Mouse (Mus musculus): ENCODE data around the gene Dchs2. TPM values are rescaled to one million over a fixed set of nuclear protein-coding genes. Genes with fewer than 3 reads are reported as not detected.

The Dchs2 gene
- polyA plus RNA-seq, 1 experiment from 2014 or later: 0.07 TPM

GRCm38 (mm10) chr3:83275703-83276102 lies 148.0 kb downstream of the Dchs2 start:
- no peak overlapping the region for H3K4me3 ChIP-seq (ENCODE audit: low read depth, low read length)
- ATAC-seq: no peak
- no peaks in the 10 kb centered on the region for H3K36me3 ChIP-seq (ENCODE audit: control insufficient read depth, insufficient read depth)
- WGBS: 44% methylated on average over 5 of the region's 5 CpGs
- no peaks in the 10 kb centered on the region for H3K4me1 ChIP-seq (replicated peaks; ENCODE audit: control insufficient read depth, insufficient read depth, low read length)
- no peak overlapping the region for H3K9ac ChIP-seq (ENCODE audit: low read depth, low read length)
- TF ChIP-seq CTCF (IDR thresholded peaks at IDR 0.05; ENCODE audit: low read depth): no peak
- no peak overlapping the region for H3K4me2 ChIP-seq (replicated peaks; ENCODE audit: low read depth)
- no peaks in the 10 kb centered on the region for H3K9me3 ChIP-seq (ENCODE audit: control insufficient read depth)
- no peak overlapping the region for H3K27ac ChIP-seq (ENCODE audit: low read depth, low read length)
- no peaks in the 10 kb centered on the region for H3K27me3 ChIP-seq (replicated peaks; ENCODE audit: control insufficient read depth, insufficient read depth, low read length)

- TF ChIP-seq CTCF (IDR thresholded peaks at IDR 0.05; ENCODE audit: low read depth): no peak
- H3K9me3 ChIP-seq (ENCODE audit: control insufficient read depth): no peaks in the 10 kb centered on the region
- no peak overlapping the region for H3K9ac ChIP-seq (ENCODE audit: low read depth, low read length)
- no peaks in the 10 kb centered on the region for H3K4me1 ChIP-seq (replicated peaks; ENCODE audit: control insufficient read depth, insufficient read depth, low read length)
- no peaks in the 10 kb centered on the region for H3K36me3 ChIP-seq (ENCODE audit: control insufficient read depth, insufficient read depth)
- H3K4me2 ChIP-seq (replicated peaks; ENCODE audit: low read depth): no peak overlapping the region
- H3K4me3 ChIP-seq (ENCODE audit: low read depth, low read length): no peak overlapping the region
- H3K27ac ChIP-seq (ENCODE audit: low read depth, low read length): no peak overlapping the region
- no peak for ATAC-seq
- WGBS: 67% methylated on average over 1 of the region's 1 CpGs
- no peaks in the 10 kb centered on the region for H3K27me3 ChIP-seq (replicated peaks; ENCODE audit: control insufficient read depth, insufficient read depth, low read length)
Measured at GRCm38 (mm10) chr3:83283882-83284281, 156.1 kb downstream of the Dchs2 start.

GRCm38 (mm10) chr3:83286975-83287405 lies 159.2 kb downstream of the Dchs2 start:
- 3% methylated on average over 11 of the region's 11 CpGs for WGBS
- Histone ChIP-seq H3K36me3 (ENCODE audit: control insufficient read depth, insufficient read depth) (no peaks in the 10 kb centered on the region), H3K4me1 (replicated peaks; ENCODE audit: control insufficient read depth, insufficient read depth, low read length) (no peaks in the 10 kb centered on the region), H3K4me2 (replicated peaks; ENCODE audit: low read depth) (peak overlapping the region; percentile 64), H3K9me3 (ENCODE audit: control insufficient read depth) (no peaks in the 10 kb centered on the region), H3K27me3 (replicated peaks; ENCODE audit: control insufficient read depth, insufficient read depth, low read length) (no peaks in the 10 kb centered on the region), H3K9ac (ENCODE audit: low read depth, low read length) (no peak overlapping the region), H3K27ac (ENCODE audit: low read depth, low read length) (no peak overlapping the region), H3K4me3 (ENCODE audit: low read depth, low read length) (peak overlapping the region; percentile 30)
- ATAC-seq: no peak
- TF ChIP-seq CTCF (IDR thresholded peaks at IDR 0.05; ENCODE audit: low read depth): peak; percentile 84

GRCm38 (mm10) chr3:83288118-83288840 lies 160.5 kb downstream of the Dchs2 start:
- Histone ChIP-seq H3K36me3 (ENCODE audit: control insufficient read depth, insufficient read depth) (no peaks in the 10 kb centered on the region), H3K4me2 (replicated peaks; ENCODE audit: low read depth) (no peak overlapping the region), H3K4me3 (ENCODE audit: low read depth, low read length) (no peak overlapping the region), H3K9me3 (ENCODE audit: control insufficient read depth) (no peaks in the 10 kb centered on the region), H3K9ac (ENCODE audit: low read depth, low read length) (no peak overlapping the region), H3K4me1 (replicated peaks; ENCODE audit: control insufficient read depth, insufficient read depth, low read length) (no peaks in the 10 kb centered on the region), H3K27me3 (replicated peaks; ENCODE audit: control insufficient read depth, insufficient read depth, low read length) (no peaks in the 10 kb centered on the region), H3K27ac (ENCODE audit: low read depth, low read length) (no peak overlapping the region)
- ATAC-seq: no peak
- no peak for TF ChIP-seq CTCF (IDR thresholded peaks at IDR 0.05; ENCODE audit: low read depth)
- 49% methylated on average over 6 of the region's 6 CpGs for whole genome bisulfite sequencing

GRCm38 (mm10) chr3:83290482-83290881 lies 162.7 kb downstream of the Dchs2 start:
- no peaks in the 10 kb centered on the region for H3K9me3 ChIP-seq (ENCODE audit: control insufficient read depth)
- H3K27me3 ChIP-seq (replicated peaks; ENCODE audit: control insufficient read depth, insufficient read depth, low read length): no peaks in the 10 kb centered on the region
- H3K4me2 ChIP-seq (replicated peaks; ENCODE audit: low read depth): no peak overlapping the region
- no peak overlapping the region for H3K4me3 ChIP-seq (ENCODE audit: low read depth, low read length)
- no peak for ATAC-seq
- no peaks in the 10 kb centered on the region for H3K4me1 ChIP-seq (replicated peaks; ENCODE audit: control insufficient read depth, insufficient read depth, low read length)
- H3K27ac ChIP-seq (ENCODE audit: low read depth, low read length): no peak overlapping the region
- H3K9ac ChIP-seq (ENCODE audit: low read depth, low read length): no peak overlapping the region
- no peaks in the 10 kb centered on the region for H3K36me3 ChIP-seq (ENCODE audit: control insufficient read depth, insufficient read depth)
- TF ChIP-seq CTCF (IDR thresholded peaks at IDR 0.05; ENCODE audit: low read depth): no peak

GRCm38 (mm10) chr3:83290953-83291352 lies 163.2 kb downstream of the Dchs2 start:
- Histone ChIP-seq H3K9me3 (ENCODE audit: control insufficient read depth) (no peaks in the 10 kb centered on the region), H3K9ac (ENCODE audit: low read depth, low read length) (no peak overlapping the region), H3K4me2 (replicated peaks; ENCODE audit: low read depth) (no peak overlapping the region), H3K4me3 (ENCODE audit: low read depth, low read length) (no peak overlapping the region), H3K27ac (ENCODE audit: low read depth, low read length) (no peak overlapping the region), H3K27me3 (replicated peaks; ENCODE audit: control insufficient read depth, insufficient read depth, low read length) (no peaks in the 10 kb centered on the region), H3K4me1 (replicated peaks; ENCODE audit: control insufficient read depth, insufficient read depth, low read length) (no peaks in the 10 kb centered on the region), H3K36me3 (ENCODE audit: control insufficient read depth, insufficient read depth) (no peaks in the 10 kb centered on the region)
- ATAC-seq: peak; percentile 64; the same call in 1 of the 2 replicates
- WGBS: 44% methylated on average over 1 of the region's 1 CpGs
- peak; percentile 21; the same call in 1 of the 2 replicates for TF ChIP-seq CTCF (IDR thresholded peaks at IDR 0.05; ENCODE audit: low read depth)

Data from intestine, postnatal 0 days (tissue).